Mouse (Mus musculus) E14TG2a.4 (cell line): ENCODE measurements at regions not wholly inside any gene's neighbourhood (a gene's known extent, or its start where the extent isn't known, plus 50 kb on each side); places are given as distances from the start of the nearest gene placed in this dataset.

ENCODE experiments used
- CTCF ChIP-seq: conservative IDR thresholded peaks from 2 replicates; pipeline ENCODE4 v1.5.1; 2014; ENCODE audit warnings: low read length
- NANOG ChIP-seq: IDR thresholded peaks from 2 replicates; pipeline ENCODE4 v1.6.1; 2014; ENCODE audit warnings: borderline replicate concordance, low read length, mixed read lengths

GRCm38 (mm10) chr1:98147361-98147760 lies 51.9 kb upstream of the Pam start:
- TF ChIP-seq CTCF (no peak), NANOG (no peak)
